Mouse (Mus musculus) cerebellum, postnatal 25 days (tissue): ENCODE measurements around the gene Gtf3c1.

ENCODE experiments used
- DNase-seq, 2 experiments: peaks; one replicate each; pipeline ENCODE4 v3.0.0; 2021; ENCODE audit warnings: mixed read lengths in 2 of 2

The Gtf3c1 gene

DNA sequence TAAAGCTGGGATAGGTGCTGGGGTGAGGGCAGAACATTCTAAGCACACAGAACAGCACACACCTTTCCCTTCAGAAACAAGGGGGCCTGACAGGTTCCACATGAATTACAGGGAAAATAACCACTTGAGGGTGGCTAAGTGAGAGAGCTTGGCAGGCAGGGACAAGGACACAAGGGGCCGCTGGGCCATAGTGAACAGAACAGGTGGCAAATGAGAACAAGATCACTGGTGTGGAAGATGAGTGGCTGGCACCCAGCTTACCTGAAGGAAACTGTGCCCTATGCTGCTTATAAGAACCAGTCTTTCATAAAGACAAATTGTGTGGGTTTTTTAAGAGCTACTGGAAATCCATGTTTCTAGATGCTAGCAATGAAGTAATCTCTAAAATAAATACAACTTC is 4.8 kb downstream of the Gtf3c1 start:
- peak; percentile 61 to 73 for DNase-seq

DNA sequence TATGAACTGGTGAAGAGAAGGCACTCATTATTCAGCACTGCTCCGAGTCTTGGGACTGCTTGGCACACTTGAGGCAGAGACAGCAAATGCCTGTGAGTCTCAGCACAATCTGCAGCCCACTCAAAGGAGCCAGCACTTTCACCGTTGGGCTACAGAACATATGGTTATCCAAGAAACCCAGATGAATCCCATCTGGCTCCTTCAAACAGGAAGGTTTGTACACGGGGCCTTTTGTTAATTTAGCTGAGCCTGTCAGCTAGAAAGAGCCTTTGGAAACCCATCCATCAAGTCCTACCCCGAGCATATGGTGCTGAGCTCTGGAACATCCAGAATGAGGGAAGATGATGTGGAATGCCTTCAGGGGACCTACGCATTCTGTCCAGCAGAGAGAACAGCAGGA is 13.5 kb downstream of the Gtf3c1 start:
- no peak for DNase-seq

DNA sequence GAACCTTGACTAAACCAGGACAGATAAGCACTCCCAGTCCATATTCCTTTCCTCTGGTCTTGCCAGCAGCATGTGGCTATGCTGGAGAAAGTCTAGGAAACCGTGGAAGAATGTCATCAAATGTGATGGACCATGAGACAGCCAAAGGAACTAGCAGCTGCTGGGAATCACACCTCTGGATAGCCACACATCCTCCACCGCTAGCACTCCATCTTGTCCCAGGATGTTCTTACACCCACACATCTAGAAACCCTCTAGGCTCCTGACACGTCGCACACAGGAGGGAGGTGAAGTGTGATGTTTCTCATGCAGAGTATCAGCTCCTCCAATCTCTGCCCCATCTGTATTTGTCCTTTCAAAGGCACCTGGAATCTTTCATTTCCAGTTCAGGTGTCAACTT is 17.1 kb downstream of the Gtf3c1 start:
- DNase-seq = no peak

DNA sequence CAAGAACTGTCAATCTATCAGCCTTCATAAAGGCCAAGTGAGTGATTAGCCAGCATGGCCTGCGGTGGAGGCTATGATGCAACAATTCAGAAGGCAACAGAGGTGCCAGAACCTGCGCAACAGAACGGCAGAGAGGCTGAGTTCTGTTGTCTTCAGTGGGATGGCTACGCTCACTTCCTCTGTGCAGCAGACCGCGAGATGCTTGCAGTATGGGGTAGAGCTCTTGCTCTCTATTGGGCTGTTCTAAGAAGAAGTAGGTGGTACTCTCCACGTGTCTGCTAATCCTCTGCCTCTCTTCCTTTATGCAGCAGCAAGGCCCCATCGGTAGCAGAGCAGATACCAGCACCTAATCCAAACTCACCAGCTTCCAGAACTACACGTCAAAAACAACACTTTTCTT is 27.6 kb downstream of the Gtf3c1 start:
- no peak for DNase-seq

DNA sequence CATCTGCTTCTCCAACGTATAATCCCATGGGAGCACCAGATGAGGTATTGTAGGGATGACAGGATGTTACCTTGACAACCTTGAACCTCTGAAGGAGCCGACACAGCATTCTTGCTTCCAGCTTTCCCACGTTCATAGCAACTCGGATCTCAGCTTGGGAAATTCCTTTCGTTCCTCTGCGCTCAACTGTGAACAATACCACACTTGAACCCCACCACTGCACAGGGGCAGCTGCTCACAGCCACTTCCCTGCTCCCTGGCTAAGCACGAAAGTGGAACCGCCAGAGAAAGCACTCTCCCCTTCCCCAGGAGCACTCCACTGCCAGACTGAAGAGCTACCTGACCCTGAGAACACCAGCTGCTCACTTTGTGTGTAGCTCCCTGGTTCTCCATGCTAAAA is 28.8 kb downstream of the Gtf3c1 start:
- no peak for DNase-seq

DNA sequence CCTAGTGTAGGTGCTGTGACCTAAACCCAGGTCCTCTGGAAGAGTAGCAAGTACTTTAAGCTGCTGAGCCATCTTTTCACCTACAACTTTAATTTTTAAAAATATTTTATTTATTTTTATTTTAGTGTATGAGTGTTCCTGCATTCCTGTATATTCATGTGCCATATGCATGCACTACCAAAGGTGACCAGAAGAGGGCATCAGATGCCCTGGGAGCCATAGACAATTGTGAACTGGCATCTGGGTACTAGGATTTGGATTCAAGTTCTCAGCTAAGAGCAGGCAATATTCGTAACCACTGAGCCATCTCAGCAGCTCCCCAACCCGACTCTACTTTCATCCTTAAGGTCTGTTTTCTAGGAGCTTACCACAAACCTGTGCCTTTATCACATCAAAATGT is 32.7 kb downstream of the Gtf3c1 start:
- DNase-seq = peak; percentile 55 to 77

DNA sequence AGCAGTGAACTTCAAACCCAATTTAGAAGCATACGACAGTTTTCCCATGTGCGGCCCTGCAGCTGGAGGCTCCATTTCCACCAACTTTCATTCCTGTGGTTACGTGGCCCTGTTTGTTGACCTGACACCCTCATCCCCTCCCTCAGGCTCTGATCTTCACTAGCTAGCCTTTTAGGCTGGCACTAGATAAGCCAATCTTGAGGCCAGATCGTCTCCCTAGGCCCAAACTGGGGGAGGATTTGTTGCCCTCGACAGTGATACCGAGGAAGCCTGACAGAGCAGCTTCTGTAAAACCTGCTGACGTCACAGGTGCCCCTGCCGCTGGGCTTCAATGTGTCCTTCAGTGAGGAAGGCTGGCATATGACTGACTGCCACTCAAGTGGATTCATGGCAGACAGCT is 36.2 kb downstream of the Gtf3c1 start:
- DNase-seq = no peak

DNA sequence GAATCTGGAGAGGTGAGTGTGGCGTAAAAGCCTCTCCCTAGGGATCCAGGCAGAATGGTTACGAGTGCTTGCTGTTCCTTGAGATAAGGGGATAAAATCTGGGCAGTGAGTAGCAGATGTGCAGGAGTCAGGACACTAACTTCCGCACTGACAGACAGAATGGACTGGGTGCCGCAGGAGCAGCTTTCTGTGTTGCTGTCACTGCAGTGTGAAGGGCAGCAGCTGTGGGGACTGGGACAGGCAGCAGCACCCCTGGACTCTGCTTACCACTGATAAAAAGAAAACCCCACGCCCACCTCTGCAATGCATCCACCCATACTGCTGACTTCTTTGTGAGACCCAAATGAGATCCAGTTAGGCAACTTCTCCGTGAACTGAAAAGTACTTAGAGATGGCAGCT is 36.7 kb downstream of the Gtf3c1 start:
- no peak for DNase-seq

DNA sequence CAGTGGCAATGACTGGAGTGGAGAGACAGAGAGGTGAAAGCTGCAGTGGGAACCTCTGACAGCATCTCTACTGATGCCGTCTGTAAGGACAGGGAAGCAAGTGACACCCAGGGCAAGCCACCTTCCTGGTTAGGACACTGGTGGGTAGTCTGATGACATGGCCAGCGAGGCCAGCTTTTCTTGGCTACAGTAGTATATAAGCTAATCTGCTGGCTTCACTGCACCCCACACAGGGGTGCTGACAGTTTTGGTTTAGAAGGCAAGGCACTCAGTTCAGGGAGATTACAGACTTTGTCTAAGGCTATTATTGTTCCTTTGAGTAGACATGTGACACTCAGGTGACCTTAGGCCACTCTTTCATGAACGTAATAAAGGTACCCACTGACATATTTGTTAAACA is 43.9 kb downstream of the Gtf3c1 start:
- no peak for DNase-seq

DNA sequence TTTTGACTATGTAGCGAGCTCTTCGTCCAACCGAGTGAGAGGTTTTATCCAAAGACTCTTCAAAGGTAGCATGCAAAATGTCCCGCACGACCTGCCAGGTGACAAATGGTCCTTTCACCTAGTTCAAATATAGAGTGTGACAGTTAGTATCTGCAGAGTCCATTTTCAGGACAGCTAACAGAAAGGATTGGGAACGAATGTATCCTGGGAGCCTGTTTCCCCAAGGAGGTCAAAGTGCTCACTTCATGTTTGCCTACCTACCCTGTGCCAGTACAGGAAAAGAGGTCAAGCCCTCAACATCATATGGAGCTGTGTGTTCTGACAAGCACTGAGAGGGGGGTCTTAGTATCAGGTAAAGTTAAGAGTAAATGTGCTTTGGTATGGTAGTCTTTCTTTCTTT is 50.1 kb downstream of the Gtf3c1 start:
- no peak for DNase-seq

DNA sequence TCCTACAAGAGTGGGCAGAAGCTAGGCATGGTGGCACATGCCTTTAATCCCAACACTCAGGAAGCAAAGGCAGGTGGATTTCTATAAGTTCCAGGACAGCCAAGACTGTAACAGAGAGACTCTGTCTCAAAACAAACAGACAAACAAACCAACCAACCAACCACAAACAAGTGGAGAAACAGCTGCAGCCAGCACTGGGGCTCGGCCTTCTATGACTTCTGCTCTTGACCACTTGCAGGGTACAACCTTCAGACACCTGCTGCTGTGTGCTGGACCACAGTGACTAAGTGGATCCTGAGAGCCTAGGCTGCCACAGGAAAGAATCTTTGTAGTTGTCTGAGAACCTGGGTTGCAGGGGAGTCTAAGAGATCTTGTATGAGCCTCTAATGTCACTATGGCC is 58.6 kb downstream of the Gtf3c1 start:
- DNase-seq = no peak

DNA sequence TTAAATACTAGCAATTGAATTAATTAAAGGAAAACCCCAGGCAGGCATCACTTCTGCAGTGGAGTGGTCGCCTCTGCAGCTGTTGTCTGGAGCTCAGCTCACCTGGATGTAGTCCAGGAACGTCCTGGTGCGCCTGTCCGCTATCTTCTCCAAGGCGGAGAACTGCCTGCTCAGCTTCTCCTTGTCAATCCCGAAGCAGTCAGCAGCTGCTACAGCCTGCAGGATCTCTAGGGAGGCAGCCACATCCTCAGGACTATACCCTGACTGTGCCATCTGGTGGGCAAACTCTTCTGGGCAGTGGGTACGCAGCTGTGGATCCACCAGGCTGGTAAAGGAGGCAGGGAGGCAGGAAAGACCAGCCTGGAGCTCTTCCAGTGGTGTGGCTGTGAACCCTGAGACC is 62.2 kb downstream of the Gtf3c1 start:
- DNase-seq = no peak

DNA sequence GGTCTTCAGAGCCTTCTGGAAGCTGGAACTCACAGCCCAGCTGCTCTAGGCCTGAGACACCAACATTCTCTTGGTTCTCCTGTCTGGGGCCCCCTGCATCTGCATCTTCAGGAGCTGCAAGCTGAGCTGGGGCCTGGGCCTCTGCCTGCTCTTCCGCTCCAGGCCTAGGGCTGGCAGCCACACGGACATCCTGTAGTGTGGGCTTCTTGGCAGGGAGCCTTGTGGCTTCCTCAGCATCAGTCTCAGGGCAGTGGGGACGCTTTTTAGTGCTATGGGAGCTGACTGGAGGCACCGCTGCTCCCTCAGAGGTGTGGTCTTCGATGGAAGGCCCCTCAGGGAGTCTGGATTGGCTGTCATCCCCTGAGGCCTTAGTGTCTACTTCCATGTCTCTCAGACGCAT is 63.7 kb downstream of the Gtf3c1 start:
- peak in 1 of 2 experiments; percentile 46 for DNase-seq

DNA sequence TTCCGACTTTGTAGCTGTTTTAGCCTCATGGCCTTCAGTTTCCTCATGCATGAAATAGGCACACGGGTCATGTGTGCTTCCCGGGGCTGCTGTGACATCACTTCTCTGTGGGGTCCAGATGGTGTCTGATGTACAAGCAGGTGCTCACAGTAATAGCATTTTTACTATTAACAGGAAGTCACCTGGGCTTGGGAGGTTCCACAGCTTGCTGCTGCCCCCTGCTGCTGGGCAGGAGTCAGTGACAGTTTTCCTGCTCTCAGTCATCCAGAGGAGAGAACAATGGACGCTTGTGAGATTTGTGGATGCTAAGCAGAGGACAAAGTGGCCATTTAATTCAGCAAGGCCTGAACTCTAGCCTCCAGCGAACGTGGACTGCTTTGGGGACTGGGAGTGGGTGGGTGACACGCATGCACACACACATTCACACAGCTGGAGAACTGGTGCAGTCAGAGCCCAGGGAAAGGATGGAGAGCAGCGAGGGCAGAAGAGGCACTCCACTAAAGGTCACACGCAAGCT is 68.7 kb downstream of the Gtf3c1 start:
- DNase-seq = peak; percentile 80 to 86

DNA sequence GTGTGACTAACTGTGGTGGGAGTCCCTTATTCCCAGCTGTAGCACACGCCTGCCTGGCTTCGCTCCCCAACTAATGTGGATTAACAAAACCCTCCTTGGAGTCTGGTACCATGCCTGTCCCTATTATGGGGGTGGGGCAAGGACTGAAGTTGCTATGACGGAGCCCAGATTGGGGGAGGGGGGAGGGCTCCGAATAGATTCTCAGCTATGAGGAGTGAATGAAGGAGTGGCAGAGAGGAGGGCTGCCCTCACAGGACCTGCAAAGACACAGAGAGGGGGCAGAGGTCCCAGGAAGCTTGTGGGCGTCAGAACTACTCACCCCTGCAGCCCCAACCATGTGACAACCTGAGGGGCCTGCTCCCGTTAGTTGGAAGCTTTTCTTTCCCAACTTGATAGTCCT is 69.2 kb downstream of the Gtf3c1 start:
- no peak for DNase-seq

DNA sequence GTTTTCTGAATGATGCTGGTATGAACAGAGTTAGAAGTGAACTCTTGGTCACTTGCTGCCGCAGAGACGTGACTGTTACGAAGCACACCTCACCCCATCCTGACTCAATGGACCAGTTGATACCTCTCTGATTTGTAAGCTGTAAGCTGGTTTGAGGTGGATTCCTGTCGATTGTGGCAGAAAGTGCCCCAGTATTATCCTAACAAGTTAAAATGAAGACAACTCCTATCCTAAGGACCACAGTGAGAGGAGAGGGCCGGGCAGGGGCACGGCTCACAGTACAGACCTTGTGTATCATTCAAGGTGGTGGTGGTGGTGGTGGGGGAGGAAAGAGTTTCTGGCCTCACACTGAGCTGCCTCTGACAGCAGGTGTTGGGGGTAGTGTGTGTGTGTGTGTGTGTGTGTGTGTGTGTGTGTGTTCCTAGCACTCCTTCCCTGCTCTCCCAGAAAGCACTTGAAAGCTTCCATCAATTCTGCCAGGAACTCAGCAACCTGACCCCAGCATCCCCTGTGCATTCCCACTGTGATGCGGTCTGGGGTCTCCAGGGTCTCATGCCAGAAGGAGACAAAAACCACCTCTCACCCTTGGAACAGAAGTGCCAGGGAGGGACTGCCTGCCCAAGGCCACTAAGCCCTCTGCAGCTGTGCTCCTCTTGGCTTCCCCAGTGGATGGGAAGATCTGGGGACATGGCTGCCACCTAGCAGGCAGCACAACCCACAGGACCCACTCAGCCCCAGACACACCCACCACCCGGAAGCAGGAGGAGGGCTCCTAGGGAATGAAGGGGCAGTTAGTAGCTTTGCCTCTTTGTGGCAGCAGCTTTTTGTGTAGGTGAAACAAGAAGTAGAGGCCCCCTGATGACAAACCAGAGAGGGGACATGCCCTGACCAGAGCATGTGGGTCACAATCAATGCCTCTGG is 70.1 kb downstream of the Gtf3c1 start:
- no peak for DNase-seq

DNA sequence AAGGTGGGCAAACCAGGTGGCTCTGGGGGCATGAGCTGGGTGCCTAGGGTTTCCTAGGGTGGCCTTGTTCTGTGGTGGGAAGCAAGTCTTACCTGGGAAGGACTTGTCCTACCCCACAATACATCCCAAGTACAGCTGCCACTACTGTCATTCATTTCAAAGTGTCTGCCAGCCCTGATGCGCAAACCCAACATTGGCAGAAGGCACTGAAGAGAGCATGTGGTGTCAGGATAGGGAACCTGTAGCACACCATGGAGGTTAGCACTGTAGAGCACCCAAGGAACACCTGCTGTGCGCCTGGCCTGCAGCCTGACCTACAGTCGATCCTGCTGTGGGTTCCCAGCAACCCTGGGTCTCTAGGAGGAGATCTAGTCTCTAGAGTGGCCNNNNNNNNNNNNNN is 76.6 kb downstream of the Gtf3c1 start:
- DNase-seq = no peak

DNA sequence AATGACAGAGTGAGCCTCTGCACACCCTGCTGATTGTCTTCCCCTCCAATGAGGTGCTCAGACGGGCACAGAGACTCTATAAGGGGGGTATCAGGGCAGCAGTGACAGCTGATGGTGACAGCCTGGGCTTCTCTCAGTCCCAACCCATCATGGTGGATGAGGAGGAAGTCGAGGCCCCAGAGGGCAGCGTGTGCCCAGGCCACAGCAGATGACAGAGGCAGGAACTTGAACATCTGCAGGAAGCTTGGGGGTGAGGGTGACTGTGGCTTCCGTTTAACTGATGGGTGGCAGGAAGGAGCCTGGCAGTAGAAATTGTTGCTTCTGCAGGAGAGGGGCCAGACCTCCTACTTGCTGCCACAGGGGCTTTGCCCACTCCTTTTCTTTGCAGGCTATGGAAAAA is 77.3 kb downstream of the Gtf3c1 start:
- no peak for DNase-seq

DNA sequence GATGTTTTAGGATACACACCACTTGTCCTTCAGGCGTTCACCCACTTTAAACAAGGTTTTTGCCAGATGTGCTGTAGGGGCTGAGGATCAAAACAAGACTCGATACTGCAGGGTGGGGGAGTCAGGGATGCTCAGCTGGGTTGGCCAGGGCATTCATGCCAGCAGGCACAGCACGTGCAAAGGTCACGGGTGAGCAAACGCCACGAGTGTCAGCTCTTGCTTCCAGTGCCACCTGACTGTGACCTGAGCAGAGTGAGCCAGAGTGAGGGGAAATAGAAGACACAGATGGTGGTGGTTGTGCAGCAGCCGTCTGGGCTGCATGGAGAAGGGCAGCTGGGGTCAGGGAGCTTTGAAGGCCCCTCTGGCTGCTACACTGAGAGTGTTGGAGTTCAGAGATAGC is 81.8 kb downstream of the Gtf3c1 start:
- no peak for DNase-seq

DNA sequence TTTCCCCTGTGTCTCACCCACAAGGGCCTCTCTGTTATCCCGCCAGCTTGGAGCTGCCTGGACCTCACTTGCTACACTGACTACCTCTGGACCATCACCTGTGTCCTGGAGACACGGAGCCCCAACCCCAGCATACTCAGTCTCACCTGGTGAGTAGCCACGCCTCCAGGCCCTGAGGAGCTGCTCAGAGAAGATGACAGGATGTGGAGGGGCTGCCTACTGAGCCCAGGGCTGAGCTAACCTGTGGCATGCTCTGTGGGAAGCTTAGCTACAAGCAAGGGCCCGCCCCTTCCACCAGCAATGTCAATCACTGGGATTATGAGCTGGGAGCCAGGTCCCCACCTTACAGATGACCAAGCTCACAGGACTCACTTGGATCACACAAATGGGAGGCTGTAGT is 82.4 kb downstream of the Gtf3c1 start:
- no peak for DNase-seq

DNA sequence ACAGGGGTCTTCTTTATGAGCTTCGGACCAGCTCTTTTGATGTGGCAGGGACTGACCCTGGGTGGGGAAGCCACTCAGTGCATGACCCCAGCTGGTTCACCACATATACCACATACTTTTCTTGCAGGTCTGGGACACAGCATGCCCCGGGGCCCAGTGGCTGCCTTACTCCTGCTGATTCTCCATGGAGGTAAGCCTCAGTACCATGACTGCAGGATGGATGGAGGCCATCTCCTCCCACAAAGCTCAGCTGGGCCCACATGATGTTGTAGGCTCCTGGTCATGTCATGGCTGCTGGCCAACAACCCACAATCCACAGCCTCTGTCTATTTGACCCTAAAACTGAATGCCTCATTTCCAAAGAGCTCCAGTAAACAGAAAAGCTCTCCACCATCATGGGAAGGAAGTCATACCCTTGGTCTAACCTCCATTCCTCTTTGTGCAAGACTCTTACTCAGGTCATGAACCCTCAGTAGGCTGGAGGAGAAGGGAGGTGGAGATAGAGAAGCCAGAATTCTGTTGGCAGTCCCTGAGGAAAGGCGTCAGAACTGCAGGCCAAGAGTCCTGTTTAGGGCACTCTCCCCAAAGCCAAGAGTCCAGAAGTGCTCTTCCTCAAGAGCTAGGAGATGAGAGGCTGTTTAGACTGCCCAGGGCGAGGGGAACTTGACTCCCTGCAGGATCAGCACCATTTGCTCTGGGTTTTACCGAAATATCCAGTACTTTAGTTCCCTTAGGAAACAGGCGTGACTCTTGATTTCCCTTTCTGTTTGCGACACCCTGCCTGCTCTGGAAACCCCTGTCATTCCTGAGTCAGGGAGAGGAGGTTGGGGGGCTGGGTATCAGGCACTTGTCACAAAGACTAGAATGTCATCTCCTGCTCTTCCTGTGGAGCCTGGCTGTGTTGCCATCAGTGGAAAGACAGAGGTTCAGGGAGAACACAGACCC is 84.6 kb downstream of the Gtf3c1 start:
- no peak for DNase-seq

DNA sequence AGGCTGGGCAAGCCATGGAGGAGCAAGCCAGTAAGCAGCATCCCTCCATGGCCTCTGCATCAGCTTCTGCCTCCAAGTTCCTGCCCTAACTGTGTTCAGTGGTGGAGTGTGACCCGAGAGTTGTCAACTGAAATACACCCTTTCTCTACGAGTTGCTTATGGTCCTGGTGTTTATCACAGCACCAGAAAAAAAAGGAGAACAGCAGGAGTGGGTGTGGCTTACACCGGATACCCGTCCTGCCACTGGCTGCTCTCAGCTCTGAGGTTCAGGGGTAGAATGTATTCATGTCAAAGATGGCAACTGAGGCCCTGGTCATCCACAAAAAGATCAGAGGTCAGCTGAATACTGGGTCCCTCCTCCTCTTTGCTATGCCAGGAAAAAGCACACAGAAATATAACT is 87.5 kb downstream of the Gtf3c1 start:
- no peak for DNase-seq

DNA sequence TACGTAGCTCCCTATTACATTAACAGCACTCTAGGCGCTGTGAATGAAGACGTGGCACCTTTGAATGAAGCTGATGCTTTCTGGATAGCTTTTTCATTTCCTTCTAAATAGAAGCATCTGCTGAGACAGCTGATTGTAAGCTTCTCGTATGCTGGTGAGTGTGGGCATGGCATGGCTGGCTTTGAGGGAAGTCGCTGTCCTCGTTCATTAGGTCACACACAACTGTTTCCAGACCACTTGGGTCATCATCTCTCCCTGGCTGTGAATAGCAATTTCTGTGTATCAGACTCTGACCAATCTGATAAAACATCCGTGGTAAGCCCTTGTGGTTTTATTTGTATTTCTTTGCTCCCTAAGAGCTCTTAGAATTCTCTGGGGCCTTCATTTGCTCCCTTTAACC is 89.6 kb downstream of the Gtf3c1 start:
- DNase-seq = no peak

DNA sequence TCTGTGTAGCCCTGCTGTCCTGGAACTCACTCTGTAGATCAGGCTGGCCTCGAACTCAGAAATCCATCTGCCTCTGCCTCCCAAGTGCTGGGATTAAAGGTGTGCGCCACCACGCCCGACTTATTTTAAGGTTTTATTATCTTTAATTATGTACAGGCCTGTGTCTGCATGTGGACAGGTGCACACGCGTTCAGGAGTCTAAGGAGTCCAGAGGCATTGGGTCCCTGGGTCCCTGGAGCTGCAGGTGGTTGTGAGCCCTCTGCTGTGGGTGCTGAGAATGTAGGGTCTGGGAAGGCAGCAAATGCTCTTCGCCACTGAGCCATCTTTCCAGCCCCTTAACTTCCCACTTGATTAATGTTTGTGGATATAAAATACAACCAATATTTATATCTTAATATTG is 92.1 kb downstream of the Gtf3c1 start:
- no peak for DNase-seq
